Mouse (Mus musculus) embryonic facial prominence, embryonic 14.5 days (tissue): ENCODE measurements at regions not wholly inside any gene's neighbourhood (a gene's known extent, or its start where the extent isn't known, plus 50 kb on each side); places are given as distances from the start of the nearest gene placed in this dataset.
"Not testable (repeated sequence)": the region's sequence is repeated elsewhere in the genome, so short reads cannot be mapped to it uniquely, and the experiment has no call there.

ENCODE experiments used
- ATAC-seq: fragments of 200-750 bp; cut with Nextera tagmentation; 2 replicates; pipeline ENCODE4 v1.8.0; 2017; ENCODE audit warnings: low read depth, moderate number of reproducible peaks, moderate TSS enrichment
- DNase-seq: peaks from one replicate; pipeline ENCODE4 v3.0.0-alpha.2; 2015; ENCODE audit warnings: low spot score
- H3K27ac ChIP-seq: fragments of 300-500 bp; sonication (generic); replicated peaks from 2 replicates; pipeline ENCODE4 v1.5.1; 2014; ENCODE audit warnings: low read depth, mild to moderate bottlenecking, low read length, moderate library complexity
- H3K27me3 ChIP-seq: fragments of 300-500 bp; sonication (generic); replicated peaks from 2 replicates; pipeline ENCODE4 v1.6.1; 2014; ENCODE audit warnings: low read length; ENCODE audit not compliant: control insufficient read depth, insufficient read depth
- H3K36me3 ChIP-seq: fragments of 300-500 bp; sonication (generic); 2 replicates; pipeline ENCODE4 v1.6.1; 2014; ENCODE audit warnings: low read length, mixed read lengths; ENCODE audit not compliant: control insufficient read depth, insufficient read depth
- H3K4me1 ChIP-seq: fragments of 300-500 bp; sonication (generic); 2 replicates; pipeline ENCODE4 v1.6.1; 2014; ENCODE audit warnings: antibody characterized with exemption, low read length; ENCODE audit not compliant: control insufficient read depth, insufficient read depth
- H3K4me2 ChIP-seq: fragments of 300-500 bp; sonication (generic); 2 replicates; pipeline ENCODE4 v1.6.1; 2014; ENCODE audit warnings: low read depth, mild to moderate bottlenecking, low read length, moderate library complexity, mixed read lengths
- H3K4me3 ChIP-seq: fragments of 300-500 bp; sonication (generic); 2 replicates; pipeline ENCODE4 v1.5.1; 2014; ENCODE audit warnings: low read depth, mild to moderate bottlenecking, low read length
- H3K9ac ChIP-seq: fragments of 300-500 bp; sonication (generic); 2 replicates; pipeline ENCODE4 v1.6.1; 2014; ENCODE audit warnings: low read depth, mild to moderate bottlenecking, low read length, moderate library complexity, mixed read lengths
- H3K9me3 ChIP-seq: fragments of 300-500 bp; sonication (generic); 2 replicates; pipeline ENCODE4 v1.6.1; 2016; ENCODE audit warnings: low read length; ENCODE audit not compliant: control insufficient read depth
- WGBS: fragments of 180-500 bp; shearing (Covaris S2); extraction: QIAGEN DNeasy Blood & Tissue Kit; methylation state at CpG from one replicate; pipeline ENCODE4 v1.1.7; 2014; 5-methylcytosine and 5-hydroxymethylcytosine counted together

- not testable (repeated sequence) for H3K4me1 ChIP-seq, H3K4me3 ChIP-seq, H3K9me3 ChIP-seq, H3K27ac ChIP-seq, H3K9ac ChIP-seq, H3K4me2 ChIP-seq, ATAC-seq, DNase-seq, H3K36me3 ChIP-seq, H3K27me3 ChIP-seq
- WGBS, result 83% methylated on average over 3 of the region's 3 CpGs
These were observed 91.7 kb upstream of the Slc22a30 start for GRCm38 (mm10) chr19:8496561-8496960.

- H3K36me3 ChIP-seq, H3K4me3 ChIP-seq, H3K4me1 ChIP-seq, DNase-seq, H3K27me3 ChIP-seq, H3K4me2 ChIP-seq, H3K9ac ChIP-seq, H3K27ac ChIP-seq, H3K9me3 ChIP-seq, ATAC-seq: not testable (repeated sequence)
- WGBS, result 87% methylated on average over 2 of the region's 2 CpGs
These were observed 92.6 kb upstream of the Slc22a30 start for GRCm38 (mm10) chr19:8497526-8497925.

- not testable (repeated sequence) for H3K27ac ChIP-seq, H3K36me3 ChIP-seq, ATAC-seq, H3K9ac ChIP-seq, H3K4me1 ChIP-seq, H3K27me3 ChIP-seq, H3K4me3 ChIP-seq, H3K4me2 ChIP-seq, H3K9me3 ChIP-seq, DNase-seq
- WGBS, result 81% methylated on average over 6 of the region's 6 CpGs
These were observed 73.3 kb upstream of the Slc22a8 start for GRCm38 (mm10) chr19:8517721-8518120.

- H3K4me2 ChIP-seq, result no peak overlapping the region
- 82% methylated on average over 11 of the region's 11 CpGs for WGBS
- no peak overlapping the region for H3K9ac ChIP-seq
- no peaks in the 10 kb centered on the region for H3K4me1 ChIP-seq
- no peak overlapping the region for H3K4me3 ChIP-seq
- no peak overlapping the region for H3K27ac ChIP-seq
- no peaks in the 10 kb centered on the region for H3K27me3 ChIP-seq
- peak; percentile 4 for DNase-seq
- H3K36me3 ChIP-seq, result no peaks in the 10 kb centered on the region
- H3K9me3 ChIP-seq, result no peaks in the 10 kb centered on the region
- no peak for ATAC-seq
These were observed 72.8 kb upstream of the Slc22a8 start for GRCm38 (mm10) chr19:8518273-8518672.

GRCm38 (mm10) chr19:8518933-8519332 is 72.1 kb upstream of the Slc22a8 start:
- not testable (repeated sequence) for H3K27ac ChIP-seq, H3K4me1 ChIP-seq, DNase-seq, H3K36me3 ChIP-seq, H3K9ac ChIP-seq, H3K4me3 ChIP-seq, H3K27me3 ChIP-seq, H3K9me3 ChIP-seq, H3K4me2 ChIP-seq, ATAC-seq
- 85% methylated on average over 7 of the region's 7 CpGs for WGBS

- no peak for ATAC-seq
These were observed 56.5 kb upstream of the Slc22a8 start for GRCm38 (mm10) chr19:8534597-8534996.

GRCm38 (mm10) chr19:8536085-8536484 is 55.0 kb upstream of the Slc22a8 start:
- no peaks in the 10 kb centered on the region for H3K27me3 ChIP-seq
- no peak overlapping the region for H3K4me3 ChIP-seq
- ATAC-seq, result no peak
- no peaks in the 10 kb centered on the region for H3K36me3 ChIP-seq
- no peak overlapping the region for H3K27ac ChIP-seq
- no peaks in the 10 kb centered on the region for H3K4me1 ChIP-seq
- no peaks in the 10 kb centered on the region for H3K9me3 ChIP-seq
- no peak overlapping the region for H3K4me2 ChIP-seq
- 56% methylated on average over 2 of the region's 2 CpGs for WGBS
- H3K9ac ChIP-seq, result no peak overlapping the region
- no peak for DNase-seq

More at GRCm38 (mm10) chr19:8534597-8534996, 56.5 kb upstream of the Slc22a8 start:
- H3K27ac ChIP-seq, result no peak overlapping the region
- 71% methylated on average over 3 of the region's 3 CpGs for WGBS
- H3K9me3 ChIP-seq, result no peaks in the 10 kb centered on the region
- H3K27me3 ChIP-seq, result no peaks in the 10 kb centered on the region
- no peak overlapping the region for H3K9ac ChIP-seq
- no peak overlapping the region for H3K4me2 ChIP-seq
- H3K36me3 ChIP-seq, result no peaks in the 10 kb centered on the region
- no peaks in the 10 kb centered on the region for H3K4me1 ChIP-seq
- H3K4me3 ChIP-seq, result no peak overlapping the region
- DNase-seq, result no peak
